Mouse (Mus musculus) neural tube, embryonic 11.5 days (tissue): ENCODE measurements around the gene Caskin2. TPM values are rescaled to one million over a fixed set of nuclear protein-coding genes. Genes with fewer than 3 reads are reported as not detected.
"Not testable (repeated sequence)": the region's sequence is repeated elsewhere in the genome, so short reads cannot be mapped to it uniquely, and the experiment has no call there.

Experiments
- ATAC-seq: fragments of 200-750 bp; cut with Nextera tagmentation; 2 replicates; pipeline ENCODE4 v1.8.0; 2017; ENCODE audit warnings: moderate number of reproducible peaks, mild to moderate bottlenecking, moderate TSS enrichment, moderate library complexity; ENCODE audit not compliant: insufficient read depth, low FRiP score, low TSS enrichment
- DNase-seq: peaks from one replicate; pipeline ENCODE4 v3.0.0-alpha.2; 2015; ENCODE audit warnings: low spot score
- H3K27ac ChIP-seq: fragments of 300-500 bp; sonication (generic); 2 replicates; pipeline ENCODE4 v1.5.1; 2014; ENCODE audit warnings: low read depth, mild to moderate bottlenecking, low read length
- H3K27me3 ChIP-seq: fragments of 300-500 bp; sonication (generic); 2 replicates; pipeline ENCODE4 v1.6.1; 2014; ENCODE audit warnings: mild to moderate bottlenecking, low read length, mixed read lengths; ENCODE audit not compliant: control insufficient read depth, insufficient read depth
- H3K36me3 ChIP-seq: fragments of 300-500 bp; sonication (generic); 2 replicates; pipeline ENCODE4 v1.6.1; 2014; ENCODE audit warnings: mild to moderate bottlenecking, low read length, moderate library complexity, mixed read lengths; ENCODE audit not compliant: control insufficient read depth, insufficient read depth
- H3K4me1 ChIP-seq: fragments of 300-500 bp; sonication (generic); 2 replicates; pipeline ENCODE4 v1.6.1; 2014; ENCODE audit warnings: low read length, mixed read lengths; ENCODE audit not compliant: control insufficient read depth, insufficient read depth
- H3K4me2 ChIP-seq: fragments of 300-500 bp; sonication (generic); 2 replicates; pipeline ENCODE4 v1.6.1; 2014; ENCODE audit warnings: low read depth, mild to moderate bottlenecking, moderate library complexity
- H3K4me3 ChIP-seq: fragments of 300-500 bp; sonication (generic); 2 replicates; pipeline ENCODE4 v1.5.1; 2014; ENCODE audit warnings: low read depth, low read length
- H3K9ac ChIP-seq: fragments of 300-500 bp; sonication (generic); 2 replicates; pipeline ENCODE4 v1.6.1; 2014; ENCODE audit warnings: mild to moderate bottlenecking, low read length
- H3K9me3 ChIP-seq: fragments of 300-500 bp; sonication (generic); 2 replicates; pipeline ENCODE4 v1.6.1; 2016; ENCODE audit warnings: low read length; ENCODE audit not compliant: control insufficient read depth
- WGBS: fragments of 180-500 bp; shearing (Covaris S2); extraction: QIAGEN DNeasy Blood & Tissue Kit; methylation state at CpG from one replicate; pipeline ENCODE4 v1.1.7; 2014; 5-methylcytosine and 5-hydroxymethylcytosine counted together
- polyA plus RNA-seq: library from polyadenylated mRNA; unstranded; fragments of >200 nt; fragmentation: Nextera tagmentation; extraction: Ambion mirVana; gene quantifications from 2 replicates; pipeline ENCODE4 v1.2.1, GENCODE M21; 2014

Gene Caskin2
- polyA plus RNA-seq, 1 experiment from 2014 or later = 16.4 TPM

DNA sequence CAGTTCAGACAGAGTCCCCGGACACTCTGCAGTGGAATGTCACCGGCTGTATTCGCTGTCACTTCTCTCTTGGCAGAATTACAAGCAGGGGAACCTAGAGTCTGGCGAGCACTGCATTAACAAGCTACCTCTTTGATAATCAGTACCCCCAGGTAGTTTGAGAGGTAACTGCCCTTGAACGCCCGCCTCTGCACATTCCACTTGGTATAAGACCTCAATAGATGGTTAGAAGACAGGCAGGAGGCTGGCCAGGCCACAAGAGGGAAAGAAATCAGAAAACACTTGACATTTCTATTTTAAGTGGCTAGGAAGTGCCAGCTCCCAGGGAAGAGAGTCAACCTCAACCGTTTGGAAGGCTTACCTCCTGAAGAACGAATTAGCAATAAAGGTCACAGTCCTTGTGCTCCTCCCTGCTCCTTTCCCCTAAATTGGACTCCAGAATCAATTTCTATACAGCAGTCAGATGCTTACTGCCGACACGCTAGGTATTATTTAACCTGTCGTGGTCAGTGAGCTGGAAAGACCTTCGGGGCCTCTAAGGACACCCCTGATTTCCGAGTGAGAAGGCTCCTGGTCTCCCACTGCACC, 47.0 kb downstream of the Caskin2 start:
- H3K27ac ChIP-seq = 0 out of 2 replicates have a peak overlapping the region, but pooled peaks have one; percentile 80
- DNase-seq = no peak

DNA sequence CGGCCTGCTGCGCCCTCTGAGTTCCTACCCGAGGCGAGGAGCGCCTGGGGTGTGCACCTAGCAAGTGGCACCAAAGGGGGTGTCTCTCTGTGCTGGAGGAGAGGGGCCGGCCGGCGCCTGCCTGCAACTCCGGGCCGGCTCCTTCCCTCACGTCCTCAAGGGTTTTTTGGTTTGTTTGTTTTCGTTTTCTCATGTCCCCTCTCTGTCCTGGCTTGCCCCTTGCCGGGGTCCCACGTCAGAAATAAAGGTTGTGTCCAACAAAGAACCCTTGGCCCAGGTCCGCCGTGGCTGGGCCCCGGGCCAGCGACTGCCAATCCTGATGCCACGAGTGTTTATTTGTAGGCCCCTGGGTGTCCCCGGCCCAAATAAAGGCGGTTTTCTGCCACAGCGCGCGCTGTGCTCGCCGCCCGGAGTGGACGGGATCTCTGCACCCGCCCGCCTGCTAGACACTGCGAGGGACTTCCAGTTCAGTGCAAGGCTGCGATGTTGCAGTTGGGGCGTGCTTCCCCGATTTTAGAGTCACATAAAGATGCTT, 47.8 kb downstream of the Caskin2 start:
- ATAC-seq (peak; percentile 80), DNase-seq (peak; percentile 69)
- H3K4me2 ChIP-seq = peak overlapping the region; percentile 84
- under 1% methylated on average over 34 of the region's 34 CpGs for WGBS
- peak overlapping the region; percentile 81 for H3K4me3 ChIP-seq
- H3K4me1 ChIP-seq = peaks cover 10% of the 10 kb centered on the region; the same call in 1 of the 2 replicates
- no peaks in the 10 kb centered on the region for H3K9me3 ChIP-seq
- peak overlapping the region; percentile 97 for H3K9ac ChIP-seq
- peak overlapping the region; percentile 80 for H3K27ac ChIP-seq
- H3K36me3 ChIP-seq = no peaks in the 10 kb centered on the region
- no peaks in the 10 kb centered on the region for H3K27me3 ChIP-seq

More for the DNA sequence above, 47.0 kb downstream of the Caskin2 start:
- Histone ChIP-seq H3K36me3 (no peaks in the 10 kb centered on the region), H3K4me2 (peak overlapping the region; percentile 84), H3K9ac (peak overlapping the region; percentile 97), H3K9me3 (no peaks in the 10 kb centered on the region), H3K27me3 (no peaks in the 10 kb centered on the region), H3K4me3 (peak overlapping the region; percentile 81), H3K4me1 (peaks cover 10% of the 10 kb centered on the region; the same call in 1 of the 2 replicates)
- no peak for ATAC-seq
- 50% methylated on average over 13 of the region's 13 CpGs for WGBS

DNA sequence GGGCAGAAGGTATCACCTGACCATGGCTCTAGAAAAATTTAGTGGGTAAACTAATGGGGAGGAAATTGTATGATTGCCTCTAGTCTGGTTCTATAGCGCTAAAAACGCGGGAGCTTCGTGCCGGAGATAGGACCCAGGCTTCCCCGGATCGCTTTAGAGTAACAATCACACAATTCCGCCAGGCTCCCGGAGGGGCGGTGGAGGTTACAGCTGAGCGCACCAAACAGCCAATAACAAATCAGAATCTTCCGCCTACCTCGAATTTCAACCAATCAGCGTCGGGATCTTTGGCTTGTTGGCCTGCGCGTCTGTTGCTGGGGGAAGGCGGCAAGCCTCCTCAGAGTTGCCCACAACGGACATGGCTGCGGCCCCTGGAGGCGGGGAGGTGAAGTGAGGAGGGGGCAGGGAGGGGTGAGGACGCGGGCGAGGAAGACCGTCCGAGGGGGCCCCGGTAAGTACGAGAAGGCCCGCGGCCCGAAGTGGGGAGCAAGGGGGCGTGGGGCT, 48.3 kb downstream of the Caskin2 start, which contains the start of gene Tmem94:
Gene Tmem94 (plus strand): TSS at position 331 of the 504 bp plus-strand sequence.
- WGBS = under 1% methylated on average over 30 of the region's 32 CpGs
- H3K27me3 ChIP-seq = no peaks in the 10 kb centered on the region
- peak within 1 kb of the TSS; percentile 81 for H3K4me3 ChIP-seq
- H3K9ac ChIP-seq = peak within 1 kb of the TSS; percentile 97
- H3K36me3 ChIP-seq = no peaks in the 10 kb centered on the region
- peaks cover 10% of the 10 kb centered on the region; the same call in 1 of the 2 replicates for H3K4me1 ChIP-seq
- ATAC-seq = peak; percentile 94
- peak within 1 kb of the TSS; percentile 84 for H3K4me2 ChIP-seq
- DNase-seq = peak; percentile 99
- H3K27ac ChIP-seq = peak within 1 kb of the TSS; percentile 80
- no peaks in the 10 kb centered on the region for H3K9me3 ChIP-seq

DNA sequence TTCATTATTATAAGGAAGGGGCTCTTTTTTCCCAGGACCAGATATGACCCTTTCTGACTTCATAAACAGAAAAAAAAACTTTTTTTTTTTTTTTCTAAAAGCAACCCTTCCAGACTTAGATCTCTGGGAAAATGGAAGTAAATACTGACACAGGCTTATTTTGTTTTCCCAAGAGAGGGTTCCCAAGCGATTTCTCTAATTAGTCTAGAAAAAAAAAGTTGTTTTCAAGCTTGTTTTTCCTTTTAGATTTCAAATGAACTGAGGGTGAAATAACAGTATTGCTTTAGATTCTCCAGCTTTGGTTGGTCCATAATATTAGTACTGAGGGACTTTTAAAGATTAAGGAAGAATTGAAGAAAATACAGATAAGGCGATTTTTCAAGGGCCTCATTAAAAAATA, 48.7 kb downstream of the Caskin2 start:
- Histone ChIP-seq H3K9ac (peak overlapping the region; percentile 97), H3K9me3 (no peaks in the 10 kb centered on the region), H3K4me2 (peak overlapping the region; percentile 42), H3K36me3 (no peaks in the 10 kb centered on the region), H3K27me3 (no peaks in the 10 kb centered on the region), H3K27ac (no peak overlapping the region), H3K4me1 (peaks cover 10% of the 10 kb centered on the region; the same call in 1 of the 2 replicates), H3K4me3 (peak overlapping the region; percentile 81)
- ATAC-seq (no peak), DNase-seq (no peak)
- WGBS = 30% methylated on average over 2 of the region's 2 CpGs

DNA sequence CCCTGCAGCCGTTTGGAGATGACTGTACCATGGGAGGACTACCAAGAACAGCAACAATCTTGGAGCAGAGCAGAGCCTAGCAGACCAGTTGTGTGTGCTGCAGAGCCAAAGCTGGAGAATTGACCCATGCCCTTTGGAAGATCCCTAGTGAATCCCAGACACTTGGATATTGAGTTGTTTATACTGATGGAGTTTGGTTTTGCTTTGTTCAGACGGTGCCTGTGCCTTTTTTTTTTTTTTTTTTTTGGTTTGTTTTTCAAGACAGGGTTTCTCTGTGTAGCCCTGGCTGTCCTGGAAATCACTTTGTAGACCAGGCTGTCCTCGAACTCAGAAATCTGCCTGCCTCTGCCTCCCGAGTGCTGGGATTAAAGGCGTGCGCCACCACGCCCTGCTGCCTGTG, 51.3 kb downstream of the Caskin2 start:
- H3K4me3 ChIP-seq, H3K36me3 ChIP-seq, H3K9ac ChIP-seq, H3K27ac ChIP-seq, H3K9me3 ChIP-seq, H3K4me1 ChIP-seq, ATAC-seq, H3K27me3 ChIP-seq, H3K4me2 ChIP-seq, DNase-seq: not testable (repeated sequence)
- WGBS = 95% methylated on average over 7 of the region's 7 CpGs

DNA sequence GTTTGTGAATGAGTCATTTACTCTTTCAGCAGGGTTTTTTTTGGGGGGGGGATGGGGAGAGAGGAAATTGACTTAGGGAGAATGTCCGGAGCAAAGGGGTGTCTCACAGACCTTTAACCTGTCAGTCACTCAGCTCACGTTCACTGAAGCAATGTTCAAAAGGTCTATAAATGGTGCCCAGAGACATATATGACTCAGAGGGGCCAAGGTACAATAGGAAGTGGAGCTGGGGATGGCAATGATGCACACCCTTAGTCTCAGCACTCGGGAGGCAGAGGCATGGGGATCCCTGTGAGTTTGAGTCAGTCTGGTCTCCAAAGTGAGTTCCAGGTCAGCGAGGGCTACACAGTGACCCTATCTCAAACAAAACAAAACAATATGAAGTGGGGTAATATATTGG, 60.0 kb downstream of the Caskin2 start:
- Histone ChIP-seq H3K27me3 (no peaks in the 10 kb centered on the region), H3K27ac (no peak overlapping the region), H3K9ac (no peak overlapping the region), H3K4me3 (no peak overlapping the region), H3K4me1 (no peaks in the 10 kb centered on the region), H3K9me3 (no peaks in the 10 kb centered on the region), H3K4me2 (no peak overlapping the region), H3K36me3 (no peaks in the 10 kb centered on the region)
- ATAC-seq = no peak
- DNase-seq = no peak
- WGBS = 76% methylated on average over 4 of the region's 4 CpGs

DNA sequence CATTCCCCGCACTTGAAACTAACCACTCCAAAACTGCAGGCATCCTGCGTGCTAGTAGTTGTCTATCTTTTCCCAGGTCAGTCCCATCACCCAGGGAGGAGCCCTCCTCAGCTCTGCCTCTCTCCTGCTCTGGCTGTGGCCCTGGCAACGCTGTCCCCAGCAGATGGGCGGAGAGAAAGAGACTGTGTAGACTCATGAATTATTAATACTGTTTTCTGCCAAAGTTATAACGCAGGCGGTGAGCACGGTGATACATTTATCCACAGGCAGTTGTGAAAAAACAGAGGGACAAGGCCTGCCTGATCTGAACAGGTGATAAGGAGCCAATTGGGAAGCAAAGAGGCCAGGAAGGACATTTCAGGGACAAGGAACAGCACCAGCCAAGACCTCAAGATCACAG, 60.8 kb downstream of the Caskin2 start:
- Histone ChIP-seq H3K36me3 (no peaks in the 10 kb centered on the region), H3K9me3 (no peaks in the 10 kb centered on the region), H3K27me3 (no peaks in the 10 kb centered on the region), H3K4me2 (no peak overlapping the region), H3K4me3 (no peak overlapping the region), H3K27ac (no peak overlapping the region), H3K4me1 (no peaks in the 10 kb centered on the region), H3K9ac (no peak overlapping the region)
- DNase-seq (peak; percentile 46), ATAC-seq (no peak)
- WGBS = 58% methylated on average over 7 of the region's 7 CpGs

DNA sequence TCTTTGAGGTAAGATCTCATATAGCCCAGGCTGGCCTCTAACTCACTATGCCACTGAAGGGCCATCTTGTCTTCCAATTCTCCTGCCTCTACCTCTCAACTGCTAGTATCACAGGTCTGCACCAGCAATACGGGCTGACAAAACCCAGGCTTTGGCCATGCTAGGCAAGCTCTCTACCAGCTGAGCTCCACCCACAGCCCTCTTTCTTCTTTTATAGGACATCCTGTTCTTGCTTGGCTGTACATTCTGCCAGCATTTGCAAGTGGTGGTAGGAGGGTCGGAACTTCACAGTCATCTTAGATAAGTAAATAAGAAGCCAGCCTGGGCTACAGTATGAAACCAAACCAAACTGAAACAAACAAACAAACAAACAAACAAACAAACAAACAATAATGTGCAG, 61.7 kb downstream of the Caskin2 start:
- DNase-seq (no peak), ATAC-seq (no peak)
- WGBS = 66% methylated on average over 2 of the region's 2 CpGs
- H3K9ac ChIP-seq = no peak overlapping the region
- H3K4me1 ChIP-seq = no peaks in the 10 kb centered on the region
- no peaks in the 10 kb centered on the region for H3K9me3 ChIP-seq
- H3K4me3 ChIP-seq = no peak overlapping the region
- H3K27ac ChIP-seq = no peak overlapping the region
- H3K4me2 ChIP-seq = no peak overlapping the region
- no peaks in the 10 kb centered on the region for H3K36me3 ChIP-seq
- no peaks in the 10 kb centered on the region for H3K27me3 ChIP-seq

DNA sequence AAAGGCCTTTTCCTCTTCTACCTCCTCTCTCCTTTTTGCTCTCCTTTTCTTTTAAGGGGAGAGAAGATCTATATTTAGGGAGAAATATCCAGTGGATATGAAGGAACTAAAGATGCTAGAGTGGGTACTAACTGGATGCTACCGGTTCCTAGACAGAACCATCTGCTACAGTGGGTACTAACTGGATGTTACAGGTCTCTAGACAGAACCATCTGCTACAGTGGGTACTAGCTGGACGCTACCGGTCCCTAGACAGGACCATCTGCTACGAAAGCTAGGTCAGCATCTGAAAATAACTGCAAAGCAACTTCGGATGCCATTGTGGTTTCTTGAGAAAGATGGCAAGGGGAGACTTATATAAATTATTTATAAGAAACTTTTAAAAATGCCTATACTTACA, 63.6 kb downstream of the Caskin2 start:
- no peak for DNase-seq

More for the DNA sequence above, 63.6 kb downstream of the Caskin2 start:
- no peak overlapping the region for H3K4me3 ChIP-seq
- no peak overlapping the region for H3K9ac ChIP-seq
- H3K4me2 ChIP-seq = no peak overlapping the region
- no peaks in the 10 kb centered on the region for H3K36me3 ChIP-seq
- no peak overlapping the region for H3K27ac ChIP-seq
- WGBS = 90% methylated on average over 5 of the region's 5 CpGs
- H3K9me3 ChIP-seq = no peaks in the 10 kb centered on the region
- H3K4me1 ChIP-seq = no peaks in the 10 kb centered on the region
- no peaks in the 10 kb centered on the region for H3K27me3 ChIP-seq
- ATAC-seq = no peak
